ENCODE assay signal across 9 mouse cellular contexts in genomic region chr14:105377035-105377621, GRCm38 (mm10).
DNase-seq lines count a peak whose midpoint lies in the region; ATAC-seq lines count a peak whose summit lies in the region.
"Had no signal": no experiment of that assay in that cellular context is flagged by ENCODE, and none has a peak within 500 bp of the region (broad histone marks: within the 10 kb centered on the region; RNA-seq: fewer than 3 reads in every experiment).

No protein-coding gene starts in this region.

- no peaks in the 10 kb centered on the region for H3K36me3 ChIP-seq in hindbrain, embryonic 10.5 days
- no peaks in the 10 kb centered on the region for H3K36me3 ChIP-seq in hindbrain, embryonic 14.5 days (replicated peaks; ENCODE audit: control insufficient read depth, insufficient read depth)
- no peaks in the 10 kb centered on the region for H3K36me3 ChIP-seq in embryonic facial prominence, embryonic 10.5 days (replicated peaks)
- no peaks in the 10 kb centered on the region for H3K36me3 ChIP-seq in limb, embryonic 13.5 days
- H3K36me3 ChIP-seq: intestine, embryonic 15.5 days had no signal

- H3K9me3 ChIP-seq in hindbrain, embryonic 10.5 days, result no peaks in the 10 kb centered on the region
- H3K9me3 ChIP-seq in hindbrain, embryonic 14.5 days (ENCODE audit: control insufficient read depth, low read length), result no peaks in the 10 kb centered on the region
- no peaks in the 10 kb centered on the region for H3K9me3 ChIP-seq in embryonic facial prominence, embryonic 10.5 days
- no peaks in the 10 kb centered on the region for H3K9me3 ChIP-seq in limb, embryonic 13.5 days
- H3K9me3 ChIP-seq: intestine, embryonic 15.5 days had no signal

- peaks cover 18% of the 10 kb centered on the region for H3K4me1 ChIP-seq in hindbrain, embryonic 10.5 days (replicated peaks)
- H3K4me1 ChIP-seq in hindbrain, embryonic 14.5 days (replicated peaks; ENCODE audit: control insufficient read depth, insufficient read depth, low read length), result 0 out of 2 replicates have a peak, but pooled peaks cover 4% of the 10 kb centered on the region
- peaks cover 24% of the 10 kb centered on the region for H3K4me1 ChIP-seq in embryonic facial prominence, embryonic 10.5 days
- peaks cover 24% of the 10 kb centered on the region for H3K4me1 ChIP-seq in limb, embryonic 13.5 days

- no peak overlapping the region for H3K27ac ChIP-seq in hindbrain, embryonic 10.5 days
- no peak overlapping the region for H3K27ac ChIP-seq in hindbrain, embryonic 14.5 days
- peak overlapping the region; percentile 57 for H3K27ac ChIP-seq in embryonic facial prominence, embryonic 10.5 days (replicated peaks)
- peak overlapping the region; percentile 64; the same call in 1 of the 2 replicates for H3K27ac ChIP-seq in limb, embryonic 13.5 days
- H3K27ac ChIP-seq: intestine, embryonic 15.5 days had no signal

- H3K9ac ChIP-seq in hindbrain, embryonic 14.5 days, result no peak overlapping the region
- no peak overlapping the region for H3K9ac ChIP-seq in limb, embryonic 13.5 days
- H3K9ac ChIP-seq: intestine, embryonic 15.5 days had no signal

- ATAC-seq in hindbrain, embryonic 14.5 days (ENCODE audit: low FRiP score), result no peak
- peak; percentile 80 for ATAC-seq in limb, embryonic 13.5 days (ENCODE audit: low FRiP score, low read depth)
- no peak for ATAC-seq in frontal cortex, adult (ENCODE audit: low TSS enrichment)

- peak; percentile 11 for DNase-seq in hindbrain, embryonic 10.5 days (ENCODE audit: low spot score)
- no peak for DNase-seq in hindbrain, embryonic 14.5 days (ENCODE audit: low spot score)
- peak; percentile 50 for DNase-seq in embryo, embryonic 10.5 days (ENCODE audit: low spot score)
- DNase-seq in embryonic facial prominence, embryonic 10.5 days (ENCODE audit: low spot score), result peak; percentile 48
- DNase-seq in layer of hippocampus, adult 9-10 months (ENCODE audit: low spot score), result no peak
- DNase-seq: cerebellum, adult 2 months had no signal

- H3K4me2 ChIP-seq in hindbrain, embryonic 14.5 days (replicated peaks), result no peak overlapping the region
- H3K4me2 ChIP-seq in limb, embryonic 13.5 days (replicated peaks), result no peak overlapping the region
- H3K4me2 ChIP-seq: intestine, embryonic 15.5 days had no signal

- H3K27me3 ChIP-seq in hindbrain, embryonic 10.5 days (ENCODE audit: insufficient read depth, poor library complexity, severe bottlenecking), result no peaks in the 10 kb centered on the region
- no peaks in the 10 kb centered on the region for H3K27me3 ChIP-seq in hindbrain, embryonic 14.5 days (ENCODE audit: control insufficient read depth, insufficient read depth, low read length)
- H3K27me3 ChIP-seq in embryonic facial prominence, embryonic 10.5 days (replicated peaks; ENCODE audit: low read depth, poor library complexity, severe bottlenecking), result no peaks in the 10 kb centered on the region
- no peaks in the 10 kb centered on the region for H3K27me3 ChIP-seq in limb, embryonic 13.5 days
- H3K27me3 ChIP-seq: intestine, embryonic 15.5 days had no signal

- WGBS in hindbrain, embryonic 10.5 days, result 62% methylated on average over 4 of the region's 4 CpGs
- WGBS in hindbrain, embryonic 14.5 days, result 69% methylated on average over 4 of the region's 4 CpGs
- WGBS in embryonic facial prominence, embryonic 10.5 days, result 56% methylated on average over 4 of the region's 4 CpGs
- 40% methylated on average over 4 of the region's 4 CpGs for WGBS in limb, embryonic 13.5 days

- H3K4me3 ChIP-seq in hindbrain, embryonic 10.5 days, result no peak overlapping the region
- no peak overlapping the region for H3K4me3 ChIP-seq in hindbrain, embryonic 14.5 days (replicated peaks; ENCODE audit: low read length)
- H3K4me3 ChIP-seq in embryonic facial prominence, embryonic 10.5 days, result no peak overlapping the region
- H3K4me3 ChIP-seq in limb, embryonic 13.5 days, result no peak overlapping the region
- H3K4me3 ChIP-seq: intestine, embryonic 15.5 days had no signal

Comparison
In these comparisons a context has a peak if more than half of its experiments do, and no peak if none do; other contexts are left out.
1. DNase-seq: peak in hindbrain, embryonic 10.5 days (single experiment), embryo, embryonic 10.5 days (single experiment) and embryonic facial prominence, embryonic 10.5 days (single experiment); none in hindbrain, embryonic 14.5 days (single experiment) and layer of hippocampus, adult 9-10 months (single experiment).
2. H3K27ac ChIP-seq: peak in embryonic facial prominence, embryonic 10.5 days (single experiment) and limb, embryonic 13.5 days (single experiment); none in hindbrain, embryonic 10.5 days (single experiment) and hindbrain, embryonic 14.5 days (single experiment).